Mouse (Mus musculus) layer of hippocampus, adult 8-10 months (tissue): ENCODE data around the gene Fgfbp3. TPM values are rescaled to one million over a fixed set of nuclear protein-coding genes. Genes with fewer than 3 reads are reported as not detected.
"Not testable (repeated sequence)": the region's sequence is repeated elsewhere in the genome, so short reads cannot be mapped to it uniquely, and the experiment has no call there.

Experiments used
- DNase-seq, 2 experiments: peaks; one replicate each; pipeline ENCODE4 v3.0.0; 2022; ENCODE audit warnings: low spot score in 2 of 2
- total RNA-seq, 4 experiments: library from RNA; stranded (reverse); gene quantifications; 2 replicates each; pipeline ENCODE4 v1.2.4; 2022

The Fgfbp3 gene
- total RNA-seq, 4 experiments from 2014 or later: 6.0 to 8.2 (median 6.4) TPM

DNA sequence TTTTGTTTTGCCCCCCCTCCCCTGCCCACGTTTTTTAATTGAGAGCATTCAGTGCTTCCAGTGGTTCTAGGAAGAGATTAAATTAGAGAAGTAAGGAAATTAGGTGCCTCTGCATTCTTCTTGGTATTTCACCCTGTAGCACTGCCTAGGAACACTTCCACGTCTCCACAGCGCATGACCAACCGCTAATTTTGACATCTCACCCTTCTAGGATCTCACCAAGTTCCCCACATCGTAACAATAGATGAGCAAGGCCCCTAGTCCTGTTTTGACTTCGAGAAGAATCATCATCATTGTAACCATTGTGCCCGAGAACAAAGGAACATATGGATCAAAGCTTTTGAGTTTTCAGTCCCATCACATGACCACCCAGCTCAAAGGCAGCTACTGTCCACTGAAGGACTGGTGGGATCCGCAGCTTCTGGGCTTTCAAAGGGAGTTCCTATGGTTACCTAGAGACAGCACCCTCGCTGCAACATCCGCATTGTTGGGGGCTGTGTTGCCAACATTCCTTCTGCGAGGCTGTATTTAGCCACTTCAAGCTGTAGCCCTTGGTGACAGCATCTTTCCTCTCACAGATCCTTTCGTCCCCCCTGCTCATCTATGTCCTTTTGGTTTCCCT is 8.9 kb downstream of the Fgfbp3 start:
- peak; percentile 54 to 57 for DNase-seq

DNA sequence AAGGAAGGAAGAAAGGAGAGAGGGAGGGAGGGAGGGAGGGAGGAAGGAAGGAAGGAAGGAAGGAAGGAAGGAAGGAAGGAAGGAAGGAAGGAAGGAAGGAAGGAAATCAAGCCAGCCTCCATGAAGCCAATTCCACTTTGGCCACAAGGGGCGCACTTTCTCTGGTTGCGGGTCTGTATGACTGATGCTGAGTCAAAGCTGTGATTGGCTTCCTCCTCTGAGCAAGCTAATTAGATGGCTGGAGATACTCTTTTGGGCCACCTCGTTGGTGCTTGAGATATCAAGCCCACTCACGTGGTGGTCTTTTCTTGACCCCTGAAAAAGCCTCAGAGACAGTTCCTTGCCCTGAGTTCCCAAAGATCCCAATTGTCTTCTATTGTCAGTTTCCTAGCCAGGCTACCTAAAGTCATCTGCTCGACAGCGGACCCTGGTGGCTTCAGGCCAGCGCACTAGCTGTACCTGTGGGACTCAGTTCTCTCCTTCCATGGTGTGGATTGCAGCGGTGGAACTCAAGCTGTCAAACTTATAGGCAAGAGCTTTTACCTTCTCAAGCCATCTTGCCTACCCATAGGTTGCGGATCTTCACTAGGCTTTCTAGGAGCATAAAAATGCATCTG is 9.6 kb downstream of the Fgfbp3 start:
- DNase-seq: peak in 1 of 2 experiments; percentile 52

DNA sequence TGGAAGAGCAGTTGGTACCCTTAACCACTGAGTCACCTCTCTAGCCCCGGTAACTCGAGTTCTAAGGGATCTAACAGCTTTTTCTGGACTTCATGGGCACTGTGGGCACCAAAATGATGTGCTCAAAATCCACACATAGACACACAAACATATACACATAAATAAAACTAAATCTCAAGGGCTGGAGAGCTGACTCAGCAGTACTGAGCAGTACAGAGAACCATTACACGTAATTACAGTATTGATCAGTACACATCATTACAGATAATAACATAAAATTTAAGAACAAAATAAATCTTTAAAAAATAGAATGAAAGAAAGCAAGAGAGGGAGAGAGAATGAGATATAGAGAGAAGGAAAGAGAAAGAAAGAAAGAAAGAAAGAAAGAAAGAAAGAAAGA is 10.3 kb downstream of the Fgfbp3 start:
- no peak for DNase-seq

DNA sequence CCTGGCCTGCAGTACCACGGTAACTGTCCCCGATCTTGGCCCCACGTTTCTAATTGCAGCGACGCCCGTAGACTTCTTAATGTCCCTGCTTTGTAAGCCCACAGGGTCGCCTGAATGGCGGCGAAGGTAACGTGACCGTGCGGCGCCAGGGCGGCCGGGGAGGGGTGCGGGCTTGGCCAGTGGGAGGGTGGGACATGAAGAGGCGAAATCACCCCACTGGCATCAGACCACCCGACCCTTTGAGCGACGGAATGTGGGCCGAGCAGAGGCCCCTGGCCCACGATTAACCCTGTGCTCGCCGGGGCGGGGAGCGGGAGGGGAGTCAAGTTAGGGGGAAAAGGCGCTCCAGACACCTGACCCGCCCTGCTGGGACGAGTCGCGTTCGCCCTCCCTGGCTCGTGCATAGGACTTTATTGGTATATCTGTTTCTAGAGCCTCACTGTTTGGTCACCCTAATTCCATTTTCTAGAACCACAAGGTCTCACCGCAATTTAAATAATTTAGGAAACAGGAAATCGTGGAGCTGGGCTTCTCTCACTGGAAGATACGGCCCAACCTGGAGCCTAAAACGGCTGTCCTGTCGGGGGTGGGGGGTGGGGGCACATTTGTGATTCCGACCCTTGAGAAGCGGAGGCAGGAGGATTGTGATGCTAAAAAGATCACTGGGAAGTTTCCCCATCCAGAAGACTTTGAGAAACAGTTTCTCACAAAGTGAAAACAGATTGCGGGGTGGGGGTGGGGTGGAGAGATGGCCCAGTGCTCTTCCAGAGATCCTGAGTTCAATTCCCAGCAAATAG is 15.0 kb downstream of the Fgfbp3 start:
- peak; percentile 22 to 33 for DNase-seq

DNA sequence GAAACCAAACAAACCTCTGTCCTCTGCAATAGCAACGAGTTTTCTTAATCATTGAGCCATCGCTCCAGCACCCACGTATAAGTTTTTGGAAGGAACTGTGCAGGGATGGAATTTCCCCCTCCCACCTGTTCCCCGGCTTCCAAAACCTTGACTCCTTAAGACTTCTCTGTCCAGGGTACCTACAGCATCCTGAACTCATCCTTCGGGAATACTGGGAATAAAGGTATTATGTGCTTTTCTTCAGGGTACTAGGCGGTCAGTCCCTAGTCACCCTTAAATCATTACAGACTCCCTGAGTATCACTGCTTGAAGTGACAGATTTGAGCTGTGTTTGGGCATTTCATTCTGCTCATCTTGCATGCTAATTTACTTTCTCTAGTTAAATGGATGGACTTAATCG is 16.0 kb downstream of the Fgfbp3 start:
- no peak for DNase-seq

DNA sequence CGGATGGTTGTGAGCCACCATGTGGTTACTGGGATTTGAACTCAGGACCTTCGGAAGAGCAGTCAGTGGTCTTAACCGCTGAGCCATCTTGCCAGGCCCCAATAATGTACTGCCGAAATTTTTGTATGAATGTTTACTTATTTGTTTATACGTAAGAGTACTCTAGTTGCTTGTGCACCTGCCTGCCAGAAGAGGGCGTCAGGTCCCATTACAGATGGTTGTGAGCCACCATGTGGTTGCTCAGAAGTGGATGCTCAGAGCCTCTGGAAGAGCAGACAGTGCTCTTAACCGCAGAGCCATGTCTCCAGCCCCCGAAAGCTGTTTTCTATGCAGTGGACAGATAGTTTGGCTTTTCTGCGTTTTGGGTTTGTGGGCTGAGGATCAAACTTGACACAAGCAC is 21.6 kb downstream of the Fgfbp3 start:
- DNase-seq: no peak

DNA sequence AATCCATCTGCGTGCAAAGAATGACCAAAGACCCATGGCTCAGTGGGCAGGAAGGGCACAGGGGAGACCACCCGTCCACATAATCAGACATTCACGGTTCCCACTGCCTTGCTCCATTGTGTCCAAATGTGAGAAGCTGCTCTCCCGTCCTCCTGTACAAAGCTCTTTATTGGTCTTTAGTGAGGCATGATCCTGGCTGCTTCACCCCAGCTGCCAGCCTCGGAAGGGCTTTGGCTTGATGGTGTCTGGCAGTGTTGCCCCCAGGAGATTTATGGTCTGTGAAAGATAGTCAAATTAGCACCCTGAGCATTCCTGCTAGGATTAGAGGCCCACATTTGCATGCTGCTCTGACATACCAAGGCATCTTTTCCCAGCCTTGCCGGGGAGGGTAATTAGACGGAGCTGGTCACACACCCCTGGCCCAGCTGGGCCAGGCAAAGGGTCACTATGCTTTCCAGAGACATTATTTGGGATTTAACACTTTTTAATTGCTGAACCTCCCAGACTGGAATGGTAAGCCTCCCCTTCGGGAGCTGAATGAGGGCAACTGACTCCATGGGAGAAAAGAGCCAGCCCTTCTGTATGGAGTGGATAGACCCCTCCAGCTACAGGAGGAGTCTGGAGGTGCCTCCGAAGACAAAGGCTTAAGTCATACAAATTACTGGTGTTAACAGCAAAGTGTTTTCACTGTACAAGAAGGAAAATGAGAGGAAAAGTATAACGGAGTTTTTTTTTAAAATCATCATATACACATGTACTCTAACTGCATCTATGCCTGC is 22.4 kb downstream of the Fgfbp3 start:
- no peak for DNase-seq

DNA sequence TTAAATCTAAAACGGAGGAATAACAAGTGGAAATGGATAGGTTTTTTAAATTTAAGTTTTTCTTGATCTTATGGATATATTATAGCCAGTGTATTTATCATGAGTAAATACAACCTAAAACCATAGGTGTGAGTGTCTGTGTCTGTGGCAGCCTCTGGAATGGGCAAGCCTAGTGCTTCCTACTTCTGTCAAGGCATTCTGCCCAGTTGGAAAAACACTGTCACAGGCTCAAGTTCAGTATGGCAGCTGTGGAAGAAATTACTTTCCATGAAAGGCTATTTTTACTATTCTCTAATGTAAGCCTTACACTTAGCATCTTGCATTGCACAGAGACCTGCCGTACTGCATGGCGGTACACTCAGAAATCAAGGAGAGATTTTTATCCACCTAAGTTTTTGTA is 27.7 kb downstream of the Fgfbp3 start:
- DNase-seq: no peak

DNA sequence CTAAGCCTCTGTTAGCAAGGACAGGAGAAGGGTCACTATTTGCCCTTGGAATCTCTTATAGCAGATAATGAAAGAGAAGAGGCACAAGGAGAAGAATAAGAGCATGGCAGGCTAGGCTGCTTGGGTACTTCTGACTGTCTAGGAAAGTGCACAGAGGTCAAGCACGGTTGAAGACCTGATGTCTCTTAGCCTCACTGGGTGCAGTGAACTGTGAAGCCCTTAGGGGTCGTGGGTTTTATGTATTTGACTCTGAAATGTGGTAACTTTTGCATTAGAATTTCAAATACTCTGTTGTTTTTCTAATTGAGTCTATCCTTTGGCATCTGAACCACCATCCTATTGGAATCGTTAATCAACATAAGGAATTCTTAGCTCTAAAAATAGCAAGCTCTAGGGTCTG is 31.7 kb downstream of the Fgfbp3 start:
- DNase-seq: no peak

DNA sequence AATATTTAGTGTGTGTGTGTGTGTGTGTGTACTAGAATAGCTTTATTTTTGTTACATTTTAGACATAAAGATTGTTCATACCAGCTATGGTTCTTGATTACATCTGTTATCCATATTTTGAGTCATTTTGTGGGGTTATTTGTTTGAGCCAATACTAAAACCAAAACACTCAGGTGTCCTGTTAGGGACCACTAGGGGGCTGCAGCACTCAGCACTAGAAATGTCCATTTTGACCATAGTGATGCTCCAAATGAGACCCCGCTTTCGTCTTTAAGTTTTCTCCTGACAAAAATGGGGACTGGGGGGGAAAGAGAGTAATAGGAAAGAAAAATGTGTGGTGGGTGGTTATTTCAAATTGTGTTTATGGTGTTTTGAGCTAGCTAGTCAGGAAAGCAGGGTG is 33.1 kb downstream of the Fgfbp3 start:
- no peak for DNase-seq

DNA sequence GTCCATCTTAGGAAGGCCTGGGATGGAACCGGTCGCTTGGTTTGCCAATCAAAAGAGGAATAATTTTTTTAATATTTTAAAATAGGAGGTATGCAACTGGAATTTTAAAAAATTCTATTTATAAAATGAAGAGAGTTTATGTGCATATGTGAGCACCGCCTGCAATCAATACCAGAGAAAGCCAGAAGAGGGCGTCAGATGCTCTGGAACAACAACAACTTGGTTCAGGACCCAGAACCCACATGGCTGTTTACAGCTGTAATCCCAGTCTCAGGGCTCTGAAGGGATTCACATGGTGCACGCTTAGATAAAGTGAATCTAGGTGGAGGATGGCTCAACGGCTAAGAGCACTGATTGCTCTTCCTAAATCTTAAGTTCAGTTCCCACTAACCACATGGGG is 36.3 kb downstream of the Fgfbp3 start:
- no peak for DNase-seq

DNA sequence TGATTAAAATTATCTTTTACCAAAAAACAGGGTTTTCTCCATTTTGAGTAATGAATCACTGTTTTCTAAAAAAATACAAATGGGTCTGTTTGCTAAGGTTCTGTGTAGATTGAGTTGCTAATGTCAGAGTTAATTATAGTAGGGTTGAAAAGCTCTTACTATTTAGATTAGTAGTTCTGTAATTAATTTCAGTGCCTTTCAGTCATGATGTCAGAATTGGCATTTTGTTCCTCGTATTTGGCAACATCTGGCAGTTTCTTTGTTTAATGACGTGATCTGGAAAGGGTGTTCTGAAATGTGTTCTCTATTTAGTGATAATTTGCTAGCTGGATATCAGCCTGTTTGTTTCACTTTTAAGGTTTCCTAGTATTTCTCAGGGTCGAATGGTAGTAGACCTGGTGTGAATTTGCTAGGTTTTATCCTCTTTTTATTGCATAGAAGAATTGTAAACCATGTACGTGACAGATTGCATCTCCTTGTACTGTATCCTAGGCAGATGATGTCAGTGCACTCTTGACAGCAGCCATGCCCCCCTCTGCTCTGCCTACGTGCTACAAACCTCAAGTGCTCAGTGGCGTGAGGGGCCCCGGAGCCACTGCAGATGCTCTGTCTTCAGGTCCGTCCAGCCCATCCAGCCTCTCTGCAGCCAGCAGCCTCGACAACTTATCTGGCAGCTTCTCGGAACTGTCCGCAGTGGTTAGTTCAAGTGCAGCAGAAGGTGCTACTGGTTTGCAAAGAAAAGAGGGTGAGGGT is 40.5 kb downstream of the Fgfbp3 start:
- DNase-seq: no peak

DNA sequence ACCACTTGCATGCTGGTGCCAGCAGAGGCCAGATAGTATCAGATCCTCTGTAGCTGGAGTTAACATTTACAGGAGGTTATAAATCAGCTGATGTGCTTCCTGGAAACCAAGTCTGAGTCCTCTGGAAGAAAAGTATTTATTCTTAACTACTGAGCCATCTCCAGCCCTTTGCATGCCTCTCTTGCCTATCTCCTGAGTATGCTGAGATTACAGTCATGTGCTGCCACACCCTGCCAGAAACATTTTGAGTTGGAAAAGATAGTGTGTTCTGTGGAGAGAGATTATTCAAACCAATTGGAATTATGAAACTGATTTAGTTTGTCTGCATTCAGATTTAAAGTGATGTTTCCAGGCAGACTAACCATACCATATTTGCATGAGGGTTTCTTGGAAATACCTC is 42.1 kb downstream of the Fgfbp3 start:
- no peak for DNase-seq

DNA sequence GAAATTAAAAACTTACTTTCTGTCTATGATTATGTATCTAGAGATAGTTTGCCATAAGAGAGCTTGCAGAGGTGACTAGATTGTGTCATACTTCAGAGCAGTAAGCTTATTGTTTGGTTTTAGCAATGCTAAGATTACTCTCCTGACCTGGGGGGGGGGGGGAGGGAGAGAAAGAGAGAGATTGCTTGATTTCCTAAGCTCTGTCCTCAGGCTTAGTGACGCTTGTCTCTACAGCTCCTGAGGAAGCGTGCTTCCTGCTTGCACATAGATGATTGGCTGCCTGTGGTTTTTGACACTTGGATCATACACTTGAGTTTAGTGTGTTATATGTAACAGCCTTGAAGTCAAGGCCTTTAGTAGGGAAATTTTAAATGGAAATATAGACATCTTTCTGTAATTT is 44.8 kb downstream of the Fgfbp3 start:
- no peak for DNase-seq

DNA sequence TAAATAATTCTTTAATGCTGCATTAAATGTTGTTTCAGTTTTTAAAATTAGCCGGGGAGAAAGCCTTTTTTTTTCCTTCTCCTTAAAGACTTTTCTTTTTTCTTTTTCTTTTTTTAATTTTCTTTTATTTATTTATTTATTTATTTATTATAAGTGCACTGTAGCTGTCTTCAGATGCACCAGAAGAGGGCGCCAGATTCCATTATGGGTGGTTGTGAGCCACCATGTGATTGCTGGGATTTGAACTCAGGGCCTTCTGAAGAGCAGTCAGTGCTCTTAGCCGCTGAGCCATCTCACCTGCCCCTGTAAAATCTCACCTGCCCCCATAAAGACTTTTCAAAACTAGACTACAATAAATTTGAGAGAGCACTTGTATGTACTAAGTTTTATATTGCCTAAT is 50.7 kb downstream of the Fgfbp3 start:
- DNase-seq: not testable (repeated sequence)

Other genes starting within 250 kb of the Fgfbp3 start
- gene Ppp1r3c, start 183.0 kb downstream of the Fgfbp3 start, total RNA-seq: 10 to 100 TPM; 54.6 to 70.2 (median 64.5) TPM
- gene Tnks2, start 85.4 kb downstream of the Fgfbp3 start, total RNA-seq: 100 to 1,000 TPM; 113 to 120 (median 119) TPM
- 10 to 100 TPM; 21.4 to 34.2 (median 25.7) TPM for gene Btaf1, start 6.5 kb upstream of the Fgfbp3 start, total RNA-seq